Mouse (Mus musculus): Measurements from ENCODE around the gene 1700008O03Rik. TPM values are rescaled to one million over a fixed set of nuclear protein-coding genes. Genes with fewer than 3 reads are reported as not detected.

1700008O03Rik gene
- polyA plus RNA-seq, 1 experiment from 2014 or later = 0.34 TPM

DNA sequence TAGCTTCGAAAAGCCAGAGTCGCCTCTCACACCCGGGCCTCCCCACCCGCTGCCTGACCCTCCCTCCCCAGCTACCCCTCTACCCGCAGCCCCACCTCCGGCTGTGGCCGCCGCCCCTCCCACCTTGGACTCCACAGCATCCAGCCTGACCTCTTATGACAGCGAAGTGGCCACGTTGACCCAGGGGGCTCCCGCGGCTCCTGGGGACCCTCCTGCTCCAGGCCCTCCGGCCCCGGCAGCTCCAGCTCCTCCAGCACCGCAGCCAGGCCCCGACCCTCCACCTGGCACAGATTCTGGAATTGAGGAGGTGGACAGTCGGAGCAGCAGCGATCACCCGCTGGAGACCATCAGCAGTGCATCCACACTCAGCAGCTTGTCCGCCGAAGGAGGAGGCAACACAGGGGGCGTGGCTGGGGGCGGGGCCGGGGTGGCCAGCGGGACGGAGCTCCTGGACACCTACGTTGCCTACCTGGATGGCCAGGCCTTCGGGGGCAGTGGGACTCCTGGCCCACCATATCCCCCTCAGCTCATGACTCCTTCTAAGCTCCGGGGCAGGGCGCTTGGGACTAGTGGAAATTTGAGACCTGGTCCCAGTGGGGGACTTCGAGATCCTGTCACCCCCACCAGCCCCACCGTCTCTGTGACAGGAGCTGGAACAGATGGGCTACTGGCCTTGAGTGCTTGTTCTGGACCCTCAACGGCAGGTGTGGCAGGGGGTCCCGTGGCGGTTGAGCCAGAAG is 31.8 kb downstream of the 1700008O03Rik start:
- peak overlapping the region; percentile 27 for H3K4me2 ChIP-seq (ENCODE audit: low read length)
- no peak overlapping the region for H3K9ac ChIP-seq (ENCODE audit: low read length)
- H3K4me1 ChIP-seq (ENCODE audit: control insufficient read depth in 2 of 2, insufficient read depth in 2 of 2, low read length in 2 of 2) = peaks cover 22 to 43% of the 10 kb centered on the region in 2 experiments
- ATAC-seq (ENCODE audit: insufficient number of reproducible peaks, insufficient read depth, low FRiP score, low read depth) = no peak
- H3K36me3 ChIP-seq (ENCODE audit: control insufficient read depth, insufficient read depth, low read length) = no peaks in the 10 kb centered on the region
- H3K9me3 ChIP-seq (ENCODE audit: control insufficient read depth, low read length) = no peaks in the 10 kb centered on the region
- peaks cover 90% of the 10 kb centered on the region for H3K27me3 ChIP-seq (ENCODE audit: control insufficient read depth, insufficient read depth, low read length)
- peak overlapping the region in 1 of 2 experiments; percentile 9; a peak in 1 of 4 replicates for H3K4me3 ChIP-seq (ENCODE audit: control insufficient read depth in 1 of 2, insufficient read depth in 1 of 2, low read depth in 1 of 2, low read length in 2 of 2)
- WGBS = 3% methylated on average over 35 of the region's 35 CpGs
- H3K27ac ChIP-seq (replicated peaks in 1 of 2; ENCODE audit: control insufficient read depth in 1 of 2, insufficient read depth in 1 of 2, low read depth in 2 of 2, low read length in 2 of 2) = no peak overlapping the region

DNA sequence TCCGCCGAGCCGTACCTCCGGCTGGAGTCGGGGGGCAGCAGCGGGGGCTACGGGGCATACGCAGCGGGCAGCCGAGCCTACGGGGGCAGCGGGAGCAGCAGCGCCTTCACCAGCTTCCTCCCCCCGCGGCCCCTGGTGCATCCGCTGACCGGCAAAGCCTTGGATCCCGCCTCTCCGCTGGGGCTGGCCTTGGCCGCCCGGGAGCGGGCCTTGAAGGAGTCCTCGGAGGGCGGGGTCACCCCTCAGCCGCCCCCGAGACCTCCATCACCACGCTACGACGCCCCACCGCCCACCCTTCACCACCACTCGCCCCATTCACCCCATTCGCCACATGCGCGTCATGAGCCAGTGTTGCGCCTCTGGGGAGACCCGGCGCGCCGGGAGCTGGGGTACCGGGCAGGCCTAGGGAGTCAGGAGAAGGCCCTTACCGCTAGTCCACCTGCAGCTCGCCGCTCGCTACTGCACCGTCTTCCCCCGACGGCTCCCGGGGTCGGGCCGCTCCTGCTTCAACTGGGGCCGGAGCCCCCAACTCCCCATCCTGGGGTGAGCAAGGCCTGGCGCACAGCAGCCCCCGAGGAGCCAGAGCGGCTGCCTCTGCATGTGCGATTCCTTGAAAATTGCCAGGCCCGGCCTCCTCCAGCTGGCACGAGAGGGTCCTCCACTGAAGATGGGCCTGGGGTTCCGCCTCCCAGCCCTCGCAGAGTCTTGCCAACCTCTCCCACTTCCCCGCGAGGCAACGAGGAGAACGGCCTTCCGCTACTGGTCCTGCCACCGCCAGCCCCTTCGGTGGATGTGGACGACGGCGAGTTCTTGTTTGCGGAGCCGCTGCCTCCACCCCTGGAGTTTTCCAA is 32.6 kb downstream of the 1700008O03Rik start:
- Histone ChIP-seq H3K9me3 (ENCODE audit: control insufficient read depth, low read length) (no peaks in the 10 kb centered on the region), H3K4me2 (ENCODE audit: low read length) (peak overlapping the region; percentile 27), H3K36me3 (ENCODE audit: control insufficient read depth, insufficient read depth, low read length) (no peaks in the 10 kb centered on the region), H3K27me3 (ENCODE audit: control insufficient read depth, insufficient read depth, low read length) (peaks cover 94% of the 10 kb centered on the region), H3K9ac (ENCODE audit: low read length) (no peak overlapping the region), H3K4me1 (ENCODE audit: control insufficient read depth in 2 of 2, insufficient read depth in 2 of 2, low read length in 2 of 2) (peaks cover 18 to 39% of the 10 kb centered on the region in 2 experiments; a peak in 3 of 4 replicates), H3K27ac (replicated peaks in 1 of 2; ENCODE audit: control insufficient read depth in 1 of 2, insufficient read depth in 1 of 2, low read depth in 2 of 2, low read length in 2 of 2) (no peak overlapping the region), H3K4me3 (ENCODE audit: control insufficient read depth in 1 of 2, insufficient read depth in 1 of 2, low read depth in 1 of 2, low read length in 2 of 2) (peak overlapping the region in 1 of 2 experiments; percentile 9; a peak in 1 of 4 replicates)
- no peak for ATAC-seq (ENCODE audit: insufficient number of reproducible peaks, insufficient read depth, low FRiP score, low read depth)
- WGBS = 3% methylated on average over 60 of the region's 71 CpGs

DNA sequence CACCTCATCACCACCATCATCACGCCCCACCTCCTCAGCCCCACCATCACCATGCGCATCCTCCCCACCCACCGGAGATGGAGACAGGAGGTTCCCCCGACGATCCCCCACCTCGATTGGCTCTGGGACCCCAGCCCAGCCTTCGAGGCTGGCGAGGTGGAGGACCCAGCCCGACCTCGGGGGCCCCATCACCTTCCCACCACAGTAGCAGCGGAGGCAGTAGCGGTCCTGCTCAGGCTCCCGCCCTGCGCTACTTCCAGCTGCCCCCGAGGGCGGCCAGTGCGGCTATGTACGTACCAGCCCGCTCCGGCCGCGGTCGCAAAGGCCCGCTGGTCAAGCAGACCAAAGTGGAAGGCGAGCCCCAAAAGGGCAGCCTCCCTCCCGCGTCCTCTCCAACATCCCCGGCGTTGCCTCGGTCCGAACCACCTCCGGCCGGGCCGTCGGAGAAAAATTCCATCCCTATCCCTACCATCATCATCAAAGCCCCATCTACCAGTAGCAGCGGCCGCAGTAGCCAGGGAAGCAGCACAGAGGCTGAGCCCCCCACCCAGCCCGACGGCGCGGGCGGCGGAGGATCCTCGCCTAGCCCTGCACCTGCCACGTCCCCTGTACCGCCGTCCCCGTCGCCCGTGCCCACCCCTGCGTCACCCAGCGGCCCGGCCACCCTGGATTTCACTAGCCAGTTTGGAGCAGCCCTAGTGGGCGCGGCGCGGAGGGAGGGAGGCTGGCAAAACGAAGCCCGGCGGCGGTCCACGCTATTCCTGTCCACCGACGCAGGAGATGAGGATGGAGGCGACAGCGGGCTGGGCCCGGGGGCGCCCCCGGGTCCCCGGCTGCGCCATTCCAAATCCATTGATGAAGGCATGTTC is 33.5 kb downstream of the 1700008O03Rik start:
- no peak for ATAC-seq (ENCODE audit: insufficient number of reproducible peaks, insufficient read depth, low FRiP score, low read depth)
- Histone ChIP-seq H3K27me3 (ENCODE audit: control insufficient read depth, insufficient read depth, low read length) (peaks cover 94% of the 10 kb centered on the region), H3K9ac (ENCODE audit: low read length) (no peak overlapping the region), H3K4me3 (ENCODE audit: control insufficient read depth in 1 of 2, insufficient read depth in 1 of 2, low read depth in 1 of 2, low read length in 2 of 2) (0 out of 4 replicates have a peak overlapping the region, but pooled peaks of 1 of the 2 experiments have one; percentile 9), H3K27ac (replicated peaks in 1 of 2; ENCODE audit: control insufficient read depth in 1 of 2, insufficient read depth in 1 of 2, low read depth in 2 of 2, low read length in 2 of 2) (no peak overlapping the region), H3K4me2 (ENCODE audit: low read length) (peak overlapping the region; percentile 27), H3K4me1 (ENCODE audit: control insufficient read depth in 2 of 2, insufficient read depth in 2 of 2, low read length in 2 of 2) (peaks cover 10 to 32% of the 10 kb centered on the region in 2 experiments; a peak in 3 of 4 replicates), H3K36me3 (ENCODE audit: control insufficient read depth, insufficient read depth, low read length) (no peaks in the 10 kb centered on the region), H3K9me3 (ENCODE audit: control insufficient read depth, low read length) (no peaks in the 10 kb centered on the region)
- 4% methylated on average over 69 of the region's 71 CpGs for WGBS

DNA sequence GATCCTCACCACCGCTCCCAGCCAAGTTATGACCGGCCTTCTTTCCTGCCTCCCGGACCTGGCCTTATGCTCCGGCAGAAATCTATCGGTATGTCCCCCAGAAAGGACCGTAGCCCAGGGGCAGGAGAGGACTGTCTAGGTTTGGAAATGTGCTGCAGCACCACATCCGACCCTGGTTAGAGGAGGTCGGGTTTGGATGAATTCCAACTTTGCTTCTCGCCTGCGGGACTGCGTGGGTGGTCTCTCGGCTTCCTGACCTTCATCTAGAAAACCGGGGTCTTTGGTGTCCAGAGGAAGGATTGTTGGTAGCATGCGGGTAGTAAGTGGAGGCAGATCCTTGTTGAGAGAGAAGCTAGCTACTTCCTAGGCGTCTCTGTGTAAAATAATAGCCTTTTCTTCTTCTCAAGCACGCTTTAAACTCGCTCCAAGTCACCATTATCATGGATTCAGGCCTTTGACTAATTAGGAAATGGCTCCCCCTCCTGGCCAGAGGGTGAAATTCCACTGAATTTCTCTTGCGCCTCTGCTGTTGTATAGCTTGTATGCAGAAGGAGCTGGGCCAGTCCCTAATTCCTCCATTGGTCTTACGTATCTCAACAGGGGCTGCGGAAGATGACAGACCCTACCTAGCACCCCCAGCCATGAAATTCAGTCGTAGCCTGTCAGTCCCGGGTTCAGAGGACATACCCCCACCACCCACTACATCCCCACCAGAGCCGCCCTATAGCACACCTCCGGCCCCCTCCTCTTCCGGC is 34.5 kb downstream of the 1700008O03Rik start:
- Histone ChIP-seq H3K27me3 (ENCODE audit: control insufficient read depth, insufficient read depth, low read length) (peaks cover 84% of the 10 kb centered on the region), H3K9ac (ENCODE audit: low read length) (peak overlapping the region; percentile 56), H3K36me3 (ENCODE audit: control insufficient read depth, insufficient read depth, low read length) (no peaks in the 10 kb centered on the region), H3K27ac (replicated peaks in 1 of 2; ENCODE audit: control insufficient read depth in 1 of 2, insufficient read depth in 1 of 2, low read depth in 2 of 2, low read length in 2 of 2) (no peak overlapping the region), H3K4me2 (ENCODE audit: low read length) (peak overlapping the region; percentile 72), H3K4me1 (ENCODE audit: control insufficient read depth in 2 of 2, insufficient read depth in 2 of 2, low read length in 2 of 2) (peaks cover 4 to 25% of the 10 kb centered on the region in 2 experiments; a peak in 3 of 4 replicates), H3K4me3 (ENCODE audit: control insufficient read depth in 1 of 2, insufficient read depth in 1 of 2, low read depth in 1 of 2, low read length in 2 of 2) (peak overlapping the region; percentile 15 to 34; a peak in 3 of 4 replicates), H3K9me3 (ENCODE audit: control insufficient read depth, low read length) (no peaks in the 10 kb centered on the region)
- no peak for ATAC-seq (ENCODE audit: insufficient number of reproducible peaks, insufficient read depth, low FRiP score, low read depth)
- 6% methylated on average over 25 of the region's 25 CpGs for WGBS

GRCm38 (mm10) chr7:44349043-44349442 is 36.6 kb downstream of the 1700008O03Rik start:
- H3K36me3 ChIP-seq (ENCODE audit: control insufficient read depth, insufficient read depth, low read length) = no peaks in the 10 kb centered on the region
- 15% methylated on average over 3 of the region's 3 CpGs for WGBS
- peaks cover 67% of the 10 kb centered on the region for H3K27me3 ChIP-seq (ENCODE audit: control insufficient read depth, insufficient read depth, low read length)
- no peaks in the 10 kb centered on the region for H3K9me3 ChIP-seq (ENCODE audit: control insufficient read depth, low read length)
- peaks cover 4 to 25% of the 10 kb centered on the region in 2 experiments; a peak in 3 of 4 replicates for H3K4me1 ChIP-seq (ENCODE audit: control insufficient read depth in 2 of 2, insufficient read depth in 2 of 2, low read length in 2 of 2)
- no peak overlapping the region for H3K9ac ChIP-seq (ENCODE audit: low read length)
- no peak overlapping the region for H3K27ac ChIP-seq (replicated peaks in 1 of 2; ENCODE audit: control insufficient read depth in 1 of 2, insufficient read depth in 1 of 2, low read depth in 2 of 2, low read length in 2 of 2)
- no peak for ATAC-seq (ENCODE audit: insufficient number of reproducible peaks, insufficient read depth, low FRiP score, low read depth)
- H3K4me2 ChIP-seq (ENCODE audit: low read length) = no peak overlapping the region
- no peak overlapping the region for H3K4me3 ChIP-seq (ENCODE audit: control insufficient read depth in 1 of 2, insufficient read depth in 1 of 2, low read depth in 1 of 2, low read length in 2 of 2)

- Histone ChIP-seq H3K4me2 (ENCODE audit: low read length) (no peak overlapping the region), H3K9me3 (ENCODE audit: control insufficient read depth, low read length) (no peaks in the 10 kb centered on the region), H3K27me3 (ENCODE audit: control insufficient read depth, insufficient read depth, low read length) (peaks cover 35% of the 10 kb centered on the region), H3K4me1 (ENCODE audit: control insufficient read depth in 2 of 2, insufficient read depth in 2 of 2, low read length in 2 of 2) (peaks cover 0 to 8% of the 10 kb centered on the region in 2 experiments; a peak in 2 of 4 replicates), H3K9ac (ENCODE audit: low read length) (no peak overlapping the region), H3K36me3 (ENCODE audit: control insufficient read depth, insufficient read depth, low read length) (no peaks in the 10 kb centered on the region), H3K4me3 (ENCODE audit: control insufficient read depth in 1 of 2, insufficient read depth in 1 of 2, low read depth in 1 of 2, low read length in 2 of 2) (no peak overlapping the region), H3K27ac (replicated peaks in 1 of 2; ENCODE audit: control insufficient read depth in 1 of 2, insufficient read depth in 1 of 2, low read depth in 2 of 2, low read length in 2 of 2) (no peak overlapping the region)
- 58% methylated on average over 12 of the region's 12 CpGs for WGBS
- no peak for ATAC-seq (ENCODE audit: insufficient number of reproducible peaks, insufficient read depth, low FRiP score, low read depth)
Measured at GRCm38 (mm10) chr7:44344622-44345021, 41.0 kb downstream of the 1700008O03Rik start.

Data from heart, embryonic 14.5 days (tissue).